Mouse (Mus musculus) adrenal gland, adult 2 months (tissue): ENCODE measurements around the gene Lrguk. TPM values are rescaled to one million over a fixed set of nuclear protein-coding genes. Genes with fewer than 3 reads are reported as not detected.

Experiments
- DNase-seq: peaks from one replicate; pipeline ENCODE4 v3.0.0; 2021
- long read RNA-seq: library from polyadenylated mRNA; stranded (forward); transcript quantifications from one replicate; pipeline ENCODE4 v2.0.0, GENCODE M21; 2021
- polyA plus RNA-seq: library from polyadenylated mRNA; depleted of rRNA; stranded (reverse); fragments of >200 nt; gene quantifications from 2 replicates; pipeline ENCODE4 v1.2.3, GENCODE M21; 2012; rRNA removed
- total RNA-seq, 2 experiments: library from RNA; stranded (reverse); gene quantifications; 2 replicates each; pipeline ENCODE4 v1.2.3; 2021

Gene Lrguk
- total RNA-seq = under 1 TPM; 0.32 to 0.41 TPM
- 0.06 and 0.07 TPM in 2 replicates for polyA plus RNA-seq
- long read RNA-seq = 0 reads

DNA sequence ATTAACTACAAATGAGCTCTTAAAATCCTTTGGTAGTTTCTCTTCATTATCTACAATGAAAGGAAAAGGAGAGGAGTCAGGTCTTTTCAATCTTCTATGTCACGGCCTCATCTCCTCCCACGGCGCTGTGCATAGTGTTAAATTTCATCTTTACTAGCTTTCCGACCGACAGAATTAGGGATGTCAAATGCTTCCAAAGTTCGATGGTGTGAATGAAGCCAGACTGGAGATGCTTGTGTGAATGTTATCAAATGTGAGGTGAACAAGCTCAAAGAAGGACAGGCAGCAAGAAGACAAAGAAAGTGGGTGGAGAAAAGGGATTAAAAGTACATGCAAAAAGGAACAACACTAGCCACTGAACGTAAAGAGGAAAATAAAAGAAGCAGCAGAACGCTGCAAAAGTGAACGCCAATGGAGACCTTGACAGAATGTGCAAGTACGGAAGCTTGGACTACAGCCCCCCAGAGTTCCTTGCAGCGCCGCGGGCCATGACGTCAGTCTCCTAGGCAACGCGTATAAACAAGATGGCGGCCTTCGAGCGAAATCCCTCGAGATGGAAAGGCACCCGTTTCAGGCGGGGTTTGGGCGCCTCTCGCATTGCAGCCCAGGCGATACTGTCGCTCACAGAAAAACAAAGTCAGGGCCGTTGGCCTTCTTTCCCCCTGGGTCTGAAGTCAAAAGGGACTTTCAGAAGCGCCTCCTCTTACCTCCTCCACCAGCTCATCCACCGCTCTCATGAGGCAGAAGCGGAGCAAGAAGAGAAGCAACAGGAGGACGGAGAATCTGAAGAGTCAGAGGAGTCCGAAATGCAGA lies at the start of gene Lrguk:
Gene Lrguk, plus strand, starts transcription at position 516 of the 813 bp plus-strand sequence.
- DNase-seq = peak; percentile 88

DNA sequence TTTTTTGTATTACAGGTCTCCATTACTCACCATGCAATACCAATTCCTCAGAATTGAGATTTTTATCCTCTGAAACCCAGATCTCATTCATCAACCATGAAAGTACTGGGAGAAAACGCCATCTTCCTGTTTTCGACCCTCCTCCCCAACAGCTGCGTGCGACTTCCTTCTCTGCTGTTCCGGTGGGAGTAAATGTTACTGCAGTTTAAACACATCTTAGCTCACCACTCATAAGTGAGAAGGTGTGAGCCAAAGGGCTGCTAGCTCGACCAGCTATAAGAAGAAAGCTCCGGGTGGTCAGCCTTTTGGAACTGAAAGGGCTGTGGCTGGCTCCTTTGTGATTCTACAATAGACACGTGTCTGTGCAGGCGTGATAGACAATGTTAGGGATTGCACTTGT lies 46.5 kb upstream of the Lrguk start:
- DNase-seq = no peak

DNA sequence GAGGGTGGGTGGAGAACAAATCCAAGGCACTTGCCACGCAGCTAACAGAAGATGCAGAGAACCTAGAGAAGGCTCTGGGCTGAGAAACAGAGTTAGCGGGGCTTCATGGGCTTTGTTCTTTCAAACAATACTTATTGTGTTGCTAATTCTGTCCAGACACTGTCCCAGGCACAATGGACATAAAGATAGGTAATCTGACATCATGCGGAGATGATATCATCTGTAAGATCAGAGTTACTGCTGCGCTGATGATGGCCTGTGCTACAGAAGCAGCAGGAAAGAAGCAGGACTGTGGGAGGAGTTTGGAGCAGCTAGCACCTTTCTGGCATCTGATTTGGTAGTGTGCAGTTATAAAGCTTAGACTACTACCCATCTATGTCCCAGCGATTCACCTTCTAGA lies 42.1 kb upstream of the Lrguk start:
- no peak for DNase-seq

DNA sequence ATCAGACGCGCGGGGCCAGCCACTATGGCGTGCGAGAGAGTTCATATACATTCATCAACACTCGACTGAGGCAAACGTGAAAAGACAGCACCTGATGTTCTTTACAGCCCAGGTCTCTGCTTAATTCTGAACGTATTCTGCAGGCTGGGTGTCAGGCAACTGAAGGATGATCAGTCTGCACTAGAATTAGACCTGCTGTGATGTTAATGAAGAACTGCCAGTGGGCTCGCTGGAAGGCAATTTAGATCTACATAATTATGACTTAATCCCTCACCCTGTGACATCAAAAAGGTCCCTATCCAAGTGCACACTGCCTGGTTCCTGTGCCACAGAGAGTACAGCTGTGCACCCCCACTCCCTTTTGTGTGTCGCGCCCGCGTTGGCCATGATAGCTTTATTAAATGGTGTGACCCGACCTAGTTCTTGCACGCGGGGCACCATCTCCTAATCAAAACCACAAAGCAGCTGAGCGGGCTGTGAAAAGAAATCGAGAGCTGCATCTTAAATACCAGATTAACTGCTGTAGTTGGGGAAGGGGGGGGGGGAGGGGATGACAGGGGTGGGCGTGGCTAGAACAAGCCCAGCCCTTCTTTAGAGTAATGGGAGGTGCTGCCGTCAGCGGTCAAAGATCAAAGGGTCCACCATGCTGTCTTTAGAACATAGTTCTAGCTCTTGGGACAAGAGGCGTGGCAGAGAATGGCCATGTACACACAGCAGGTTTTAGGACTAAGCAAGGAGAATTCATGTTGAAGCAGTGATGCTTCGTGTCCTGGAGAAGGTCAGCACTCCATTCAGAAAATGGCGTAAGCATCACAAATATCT lies 36.8 kb upstream of the Lrguk start:
- DNase-seq = no peak

DNA sequence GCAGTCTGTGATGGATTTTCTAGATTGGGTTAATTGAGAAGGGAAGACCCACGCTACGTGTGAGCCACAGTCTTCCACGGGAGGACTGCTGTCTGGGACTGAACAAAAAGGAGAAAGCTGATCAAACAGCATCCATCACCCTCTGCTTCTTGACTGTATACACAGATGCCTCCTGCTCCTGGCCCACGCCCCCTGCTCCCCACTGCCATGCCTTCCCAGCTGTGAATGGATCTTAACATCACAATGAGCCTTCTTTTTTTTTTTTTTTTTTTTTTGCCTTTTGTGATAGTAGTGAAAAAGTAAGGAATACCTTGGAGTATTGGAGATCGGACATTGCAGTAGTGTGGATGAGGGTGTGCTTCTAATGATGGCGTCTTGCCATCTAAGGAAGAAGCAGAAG lies 35.4 kb upstream of the Lrguk start:
- no peak for DNase-seq

DNA sequence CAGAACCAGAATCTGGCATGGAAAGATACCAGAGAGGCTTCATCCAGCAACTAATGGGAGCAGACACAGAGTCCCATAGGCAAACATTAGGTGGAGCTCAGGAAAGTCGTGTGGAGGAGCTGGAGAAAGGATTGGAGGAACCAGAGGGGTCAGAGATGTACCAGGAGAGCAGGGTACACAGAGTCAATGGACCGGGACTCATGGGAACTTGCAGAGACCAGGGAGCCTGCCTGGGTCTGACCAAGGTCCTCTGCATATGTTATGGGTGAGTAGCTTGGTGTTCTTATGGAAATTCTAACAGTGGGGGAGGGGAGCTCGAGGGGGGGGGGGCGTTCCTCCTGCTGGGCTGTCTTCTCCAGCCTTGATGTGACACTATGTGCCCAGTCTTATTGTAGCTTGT lies 30.7 kb upstream of the Lrguk start:
- no peak for DNase-seq

DNA sequence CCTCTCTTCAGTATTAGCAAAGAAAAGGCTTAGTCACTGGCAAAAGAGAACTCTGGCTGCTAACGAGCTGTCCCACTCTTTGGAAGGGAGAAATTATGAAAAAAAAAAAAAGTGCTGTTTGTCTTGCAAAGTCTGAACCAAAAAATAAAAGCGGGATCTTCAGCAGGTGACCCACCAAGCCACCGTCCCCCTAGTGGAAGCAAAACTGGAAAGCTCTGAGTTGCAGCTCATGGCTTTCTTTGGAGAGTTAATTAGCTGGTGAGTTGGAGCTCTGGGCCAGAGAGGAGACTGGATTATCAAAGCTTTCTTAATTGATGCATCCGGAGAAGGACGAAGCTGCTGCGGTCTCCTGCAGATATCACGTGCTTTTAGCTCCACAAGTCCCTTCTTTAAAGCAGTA lies 29.7 kb upstream of the Lrguk start:
- DNase-seq = no peak

DNA sequence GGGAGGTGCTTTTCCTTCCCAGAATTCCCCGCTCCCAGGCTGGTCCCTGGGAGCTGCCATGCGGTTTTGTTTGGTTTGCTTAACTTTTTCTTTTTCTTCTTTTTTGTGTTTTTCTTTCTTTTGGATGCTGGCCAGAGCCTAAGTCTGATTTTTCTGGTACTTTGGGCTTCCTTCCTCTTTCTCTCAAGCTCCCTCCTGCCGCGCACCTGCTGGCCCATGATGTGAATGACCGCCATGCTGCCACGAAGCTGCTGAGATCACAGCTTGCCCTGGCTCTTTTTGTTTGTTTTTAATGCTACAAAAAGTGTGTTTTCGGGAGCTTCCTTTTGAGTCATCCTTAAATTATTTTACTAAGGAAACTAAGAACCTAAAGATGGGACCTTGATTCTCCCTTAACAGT lies 28.6 kb upstream of the Lrguk start:
- DNase-seq = no peak

DNA sequence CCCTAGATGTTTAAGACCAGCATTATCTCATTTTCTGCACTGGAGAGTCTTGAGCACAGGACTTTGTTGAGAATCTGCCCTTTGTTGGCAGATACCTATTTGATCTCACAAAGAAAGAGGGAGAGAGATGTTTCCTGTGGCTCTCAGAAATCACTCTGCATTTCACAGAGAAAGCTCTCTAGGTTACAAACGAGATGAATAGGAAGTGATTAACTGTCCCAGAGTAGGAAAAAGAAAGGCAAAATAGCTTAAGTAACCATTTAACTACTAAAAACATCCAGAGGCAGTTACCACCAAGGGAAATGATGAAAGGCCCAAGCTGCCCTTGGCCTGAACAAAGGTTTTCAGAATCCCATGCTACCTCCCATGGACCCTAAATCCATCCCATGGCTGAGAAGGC lies 26.2 kb upstream of the Lrguk start:
- DNase-seq = no peak

DNA sequence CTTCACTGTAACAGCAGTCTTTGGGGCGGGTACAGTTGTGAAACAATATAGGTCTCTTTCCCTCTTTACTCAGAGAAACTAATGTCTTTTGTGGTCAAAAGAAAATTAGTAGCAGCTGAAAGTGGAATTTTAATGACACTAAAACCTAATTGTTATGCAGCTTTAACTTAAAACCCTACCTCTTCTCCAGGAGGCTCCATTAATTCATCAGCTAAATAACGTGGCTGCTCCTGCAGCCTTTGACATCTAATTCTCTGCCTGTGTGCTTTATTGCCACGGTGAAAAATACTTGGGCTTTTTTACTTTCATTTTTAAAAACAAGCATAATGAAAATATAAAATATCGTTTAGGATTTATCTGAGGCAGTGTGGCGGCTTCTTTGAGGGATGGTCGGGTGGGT lies 15.8 kb upstream of the Lrguk start:
- DNase-seq = no peak

DNA sequence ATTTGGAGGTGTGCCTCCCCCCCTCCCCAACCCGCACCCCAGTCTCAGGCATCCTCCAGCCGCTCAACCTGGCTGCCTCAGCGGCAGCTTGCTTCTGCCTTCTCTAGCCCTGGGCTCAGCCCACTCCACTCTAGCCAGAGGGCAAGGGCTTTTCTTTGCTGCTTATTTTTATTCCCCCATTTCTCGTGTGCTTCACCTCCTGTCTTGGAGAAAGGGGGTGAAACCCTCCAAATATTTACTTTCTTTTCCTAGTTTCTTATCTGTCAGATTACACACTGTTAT lies 439 bp downstream of the Lrguk start:
- DNase-seq = no peak

DNA sequence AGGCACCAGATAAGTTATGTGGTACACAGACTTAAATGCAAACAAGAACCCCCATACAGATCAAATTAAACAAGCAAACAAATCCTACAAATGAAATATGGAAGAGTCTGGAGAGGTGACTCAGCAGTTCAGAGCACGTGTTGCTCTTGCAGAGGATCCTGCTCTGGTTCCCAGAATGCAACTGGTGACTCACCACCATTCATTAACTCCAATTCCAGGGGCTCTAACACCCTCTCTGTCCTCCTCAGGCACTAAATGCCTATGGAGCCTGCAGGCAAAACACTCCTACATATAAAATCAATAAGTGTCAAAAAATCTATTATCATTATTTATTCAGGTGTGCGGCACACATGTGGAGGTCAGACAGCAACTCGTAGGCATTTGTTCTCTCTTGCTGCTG lies 4.8 kb downstream of the Lrguk start:
- DNase-seq = no peak

DNA sequence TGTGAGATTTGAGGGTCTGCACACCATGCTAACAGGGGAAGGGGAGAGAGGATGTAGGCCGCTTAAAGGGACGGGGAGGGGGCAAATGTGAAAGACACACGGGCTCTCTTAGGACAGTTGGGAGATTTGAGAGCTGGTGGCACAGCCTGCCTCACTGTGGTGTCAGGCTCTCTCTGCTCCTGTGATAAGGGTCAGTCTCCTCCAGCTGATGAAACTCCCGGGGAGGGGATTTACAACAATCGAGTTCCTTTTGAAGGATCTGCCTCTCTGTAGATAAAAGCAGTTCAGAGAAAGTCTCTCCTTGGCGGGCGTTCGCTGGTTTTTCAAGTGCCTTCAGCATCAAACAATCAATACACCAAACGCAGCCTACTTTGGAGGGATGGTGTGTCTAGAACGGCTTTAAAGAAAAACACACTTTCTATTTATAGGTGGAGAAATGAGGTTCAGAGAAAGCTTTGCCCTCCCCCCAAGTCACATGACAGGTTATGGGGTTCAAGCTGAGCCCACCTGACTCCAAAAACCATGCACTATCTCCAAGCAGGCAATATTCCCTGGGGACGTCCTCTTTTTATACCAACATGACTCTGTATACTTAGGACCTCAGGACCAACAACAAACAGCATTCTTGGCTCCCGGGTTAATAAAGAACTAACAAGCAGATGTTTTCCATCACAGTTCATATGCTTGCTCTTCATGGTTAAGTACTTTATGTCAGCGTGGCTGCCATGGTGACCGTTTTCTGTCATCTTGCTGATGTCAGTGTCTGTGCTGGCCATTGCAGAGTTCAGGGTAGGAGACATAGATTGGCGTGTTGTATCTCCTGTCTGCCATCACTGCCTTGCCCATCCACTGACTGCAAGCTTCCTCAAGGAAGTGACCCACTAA lies 5.6 kb downstream of the Lrguk start:
- no peak for DNase-seq

DNA sequence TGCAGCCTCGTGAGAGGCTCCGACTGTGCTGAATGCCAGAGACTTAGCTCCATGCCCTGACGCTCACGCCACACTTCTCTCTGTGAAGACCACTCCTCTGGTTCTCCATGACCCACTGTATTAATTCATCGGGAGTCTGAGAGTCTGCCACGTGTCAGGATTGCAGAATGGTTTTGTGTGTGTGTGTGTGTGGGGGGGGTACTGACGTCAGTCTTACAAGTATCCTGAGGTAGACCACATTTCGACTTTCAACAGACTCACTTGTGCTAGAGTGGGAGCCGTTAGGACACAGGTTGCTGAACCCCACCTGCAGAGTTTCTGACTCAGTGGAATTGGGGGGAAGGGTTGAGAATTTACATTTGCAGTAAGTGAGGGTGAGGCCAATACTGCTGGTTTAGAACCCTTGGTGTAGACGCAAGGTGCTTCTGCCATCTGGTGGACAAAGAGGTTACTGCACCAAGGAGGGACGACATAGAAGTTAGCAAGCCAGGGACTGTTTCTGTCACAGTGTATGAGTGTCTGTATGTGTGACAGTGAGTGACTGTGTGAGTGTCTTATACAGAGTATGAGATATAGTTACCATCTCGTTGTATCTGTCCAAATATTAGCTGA lies 11.5 kb downstream of the Lrguk start:
- DNase-seq = peak; percentile 67

DNA sequence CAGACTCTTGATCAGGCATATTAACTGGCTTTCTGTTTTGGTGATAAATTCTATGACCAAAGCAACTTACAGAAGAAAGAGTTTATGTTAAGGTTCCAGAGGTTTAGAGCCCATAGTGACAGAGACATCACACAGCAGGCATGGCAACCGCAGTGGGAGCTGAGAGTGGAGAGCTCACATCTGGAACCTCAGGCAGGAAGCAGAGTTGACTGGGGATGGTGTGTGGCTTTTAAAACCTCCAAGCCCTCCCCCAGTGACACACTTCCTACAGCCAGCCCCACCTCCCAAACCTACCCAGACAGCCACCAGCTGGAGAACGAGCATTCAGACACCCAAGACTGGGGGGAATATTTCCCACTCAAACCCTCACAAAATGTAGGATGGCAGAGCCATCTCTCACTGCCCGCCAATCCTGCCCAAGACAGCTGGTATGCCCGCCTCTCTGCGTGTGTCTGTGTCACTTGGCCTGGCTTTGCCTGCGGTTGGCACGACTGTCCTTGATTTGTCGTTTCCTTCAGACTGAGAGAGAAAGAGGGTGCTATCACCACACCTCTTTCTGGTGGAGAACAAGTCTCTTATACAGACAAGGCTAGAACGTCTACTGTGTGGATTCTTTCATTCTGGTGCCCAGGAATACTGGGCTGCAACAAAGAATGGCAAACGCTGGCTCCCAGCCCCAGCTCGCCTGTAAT lies 12.5 kb downstream of the Lrguk start:
- no peak for DNase-seq

DNA sequence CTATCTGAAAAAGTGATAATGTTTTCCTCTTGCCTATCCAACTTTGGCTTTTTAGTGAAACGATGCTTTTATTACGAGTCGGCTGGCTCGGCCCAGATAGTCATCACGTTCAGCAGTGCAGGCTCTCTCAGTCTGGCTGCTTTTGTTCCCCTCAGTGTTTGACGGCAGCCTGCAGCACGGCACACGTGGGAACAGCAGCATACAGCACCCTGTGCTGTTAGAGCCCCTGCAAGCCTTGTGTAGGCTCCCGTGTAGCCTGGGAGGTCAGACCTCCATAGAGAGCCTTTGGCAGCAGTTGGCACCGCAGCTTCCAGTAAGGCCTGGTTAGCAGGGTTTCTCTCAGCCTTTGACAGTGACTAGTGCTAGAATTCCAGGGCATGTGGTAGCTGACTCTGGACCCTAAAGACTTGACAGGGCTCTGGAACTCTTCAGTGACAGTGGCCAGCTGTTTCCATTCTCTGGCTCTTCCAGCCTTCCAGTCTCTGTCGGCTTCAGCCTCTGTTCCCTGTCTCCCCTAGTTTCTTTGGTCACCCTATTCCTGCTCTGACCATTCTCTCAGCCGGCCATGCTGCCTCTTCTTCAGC lies 15.1 kb downstream of the Lrguk start:
- no peak for DNase-seq

DNA sequence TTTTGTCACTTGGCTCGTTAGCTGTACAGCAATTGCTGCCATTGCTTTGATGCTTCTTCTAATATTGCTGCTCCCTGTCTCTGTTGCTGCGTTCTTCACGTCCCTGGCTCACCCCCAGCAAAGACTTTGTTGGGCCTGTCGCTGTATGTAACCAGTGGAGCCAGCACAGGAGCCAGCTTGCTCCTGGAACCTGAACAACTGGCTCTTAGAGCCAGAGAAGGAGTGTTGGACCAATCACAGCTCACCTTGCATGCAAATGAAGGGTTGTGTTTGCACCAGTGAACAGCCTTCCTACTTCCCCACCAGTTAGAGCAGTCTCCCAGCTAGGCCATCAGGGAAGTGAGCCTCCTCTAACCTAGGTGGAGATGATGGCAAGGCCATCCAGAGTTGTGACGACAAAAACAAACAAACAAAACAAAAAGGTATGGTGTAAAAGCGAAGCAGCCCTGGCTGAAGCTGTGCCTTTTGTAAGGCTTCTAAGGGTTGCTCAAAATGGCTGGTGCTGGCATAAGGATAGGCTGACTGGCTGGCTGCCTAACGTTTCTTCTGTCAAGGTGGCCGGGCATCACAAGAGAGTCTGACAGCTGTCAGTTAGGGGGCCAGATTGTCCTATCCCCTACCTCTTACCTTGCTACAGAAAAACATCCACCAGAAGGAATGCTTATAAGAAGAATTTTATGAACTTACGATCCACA lies 15.7 kb downstream of the Lrguk start:
- DNase-seq = no peak

DNA sequence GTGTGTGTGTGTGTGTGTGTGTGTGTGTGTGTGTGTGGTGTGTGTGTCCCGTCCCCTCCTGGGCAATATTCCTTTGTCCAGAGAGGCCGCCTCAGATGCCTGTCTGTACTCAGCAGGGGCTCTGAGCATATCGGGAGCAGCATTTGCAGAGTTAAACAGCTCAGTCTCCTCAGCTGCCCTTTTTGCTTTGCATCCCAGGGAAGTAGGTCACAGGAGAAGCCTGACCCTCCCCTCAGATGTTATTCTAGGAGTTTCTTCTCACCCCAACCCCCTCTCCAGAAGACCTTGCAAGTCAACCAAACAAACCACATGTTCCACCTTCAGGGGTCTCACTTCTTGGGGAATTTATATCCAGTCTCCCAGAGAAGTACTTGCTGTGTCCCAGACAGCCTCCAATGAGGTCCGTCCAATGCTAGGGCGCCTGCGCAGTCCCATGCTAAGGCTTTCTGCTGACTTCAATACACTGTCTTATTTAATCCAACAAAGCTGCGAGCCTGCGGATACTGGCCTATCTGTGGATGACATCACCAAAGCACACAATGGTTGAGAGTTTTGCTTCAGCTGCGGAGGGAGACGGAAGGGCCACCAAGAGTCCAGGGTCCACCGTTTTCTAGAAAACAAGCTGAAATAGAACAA lies 17.4 kb downstream of the Lrguk start:
- DNase-seq = no peak

DNA sequence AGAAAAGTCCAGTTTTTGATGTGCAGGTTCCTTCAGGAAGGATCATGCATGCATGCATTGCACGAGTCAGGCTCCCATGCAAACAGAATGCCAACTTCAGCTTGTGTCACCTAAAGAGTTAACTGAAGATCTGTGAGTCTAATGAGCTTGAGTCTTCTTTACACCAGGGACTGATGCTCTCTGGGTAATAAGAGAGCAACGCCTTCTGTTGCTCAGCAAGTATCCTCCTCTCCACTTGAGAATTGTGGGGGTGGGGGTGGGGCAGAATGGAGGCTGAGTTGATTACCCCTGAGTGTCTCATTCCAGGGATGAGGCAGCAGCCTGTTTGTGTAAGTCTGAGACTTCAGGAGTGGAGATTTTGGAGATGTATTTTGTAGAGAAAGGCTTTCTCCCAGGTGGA lies 20.2 kb downstream of the Lrguk start:
- no peak for DNase-seq

DNA sequence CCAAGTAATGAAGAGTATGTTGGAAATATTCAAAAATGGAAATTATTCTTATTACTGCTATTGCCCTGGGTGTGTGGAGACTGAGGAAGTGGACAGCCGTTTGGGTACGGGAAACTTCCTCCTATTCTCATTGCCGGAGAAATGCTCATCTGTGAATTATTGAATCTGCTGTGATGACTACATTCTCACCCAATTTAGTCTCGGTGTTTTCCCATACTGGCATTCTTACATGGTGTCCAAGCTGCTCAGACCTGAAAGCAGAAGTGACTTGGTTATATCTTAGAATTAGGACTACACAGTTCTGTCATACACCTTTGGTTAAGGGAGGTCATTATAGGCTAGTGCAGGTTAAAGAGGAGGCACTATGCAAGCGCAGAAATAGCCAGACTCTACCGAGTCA lies 30.5 kb downstream of the Lrguk start:
- no peak for DNase-seq
